Mouse (Mus musculus) hindbrain, embryonic 14.5 days (tissue): ENCODE measurements at regions not wholly inside any gene's neighbourhood (a gene's known extent, or its start where the extent isn't known, plus 50 kb on each side); places are given as distances from the start of the nearest gene placed in this dataset.

Experiments used
- ATAC-seq: fragments of 200-750 bp; cut with Nextera tagmentation; 2 replicates; pipeline ENCODE4 v1.8.0; 2017; ENCODE audit warnings: moderate number of reproducible peaks, mild to moderate bottlenecking, moderate TSS enrichment, moderate library complexity; ENCODE audit not compliant: low FRiP score
- DNase-seq: peaks from one replicate; pipeline ENCODE4 v3.0.0-alpha.2; 2015; ENCODE audit warnings: low spot score
- H3K27ac ChIP-seq: fragments of 300-500 bp; sonication (generic); 2 replicates; pipeline ENCODE4 v1.5.1; 2014; ENCODE audit warnings: mild to moderate bottlenecking, moderate library complexity
- H3K27me3 ChIP-seq: fragments of 300-500 bp; sonication (generic); 2 replicates; pipeline ENCODE4 v1.6.1; 2014; ENCODE audit warnings: mild to moderate bottlenecking, low read length, mixed read lengths; ENCODE audit not compliant: control insufficient read depth, insufficient read depth
- H3K36me3 ChIP-seq: fragments of 300-500 bp; sonication (generic); replicated peaks from 2 replicates; pipeline ENCODE4 v1.6.1; 2014; ENCODE audit not compliant: control insufficient read depth, insufficient read depth
- H3K4me1 ChIP-seq: fragments of 300-500 bp; sonication (generic); replicated peaks from 2 replicates; pipeline ENCODE4 v1.6.1; 2014; ENCODE audit warnings: antibody characterized with exemption, low read length, mixed read lengths; ENCODE audit not compliant: control insufficient read depth, insufficient read depth
- H3K4me2 ChIP-seq: fragments of 300-500 bp; sonication (generic); replicated peaks from 2 replicates; pipeline ENCODE4 v1.6.1; 2014; ENCODE audit warnings: mild to moderate bottlenecking, moderate library complexity
- H3K4me3 ChIP-seq: fragments of 300-500 bp; sonication (generic); replicated peaks from 2 replicates; pipeline ENCODE4 v1.5.1; 2014; ENCODE audit warnings: mild to moderate bottlenecking, low read length
- H3K9ac ChIP-seq: fragments of 300-500 bp; sonication (generic); 2 replicates; pipeline ENCODE4 v1.6.1; 2014
- H3K9me3 ChIP-seq: fragments of 300-500 bp; sonication (generic); 2 replicates; pipeline ENCODE4 v1.6.1; 2016; ENCODE audit warnings: low read length; ENCODE audit not compliant: control insufficient read depth
- WGBS: fragments of 180-500 bp; shearing (Covaris S2); extraction: QIAGEN DNeasy Blood & Tissue Kit; methylation state at CpG from one replicate; pipeline ENCODE4 v1.1.7; 2014; 5-methylcytosine and 5-hydroxymethylcytosine counted together

DNA sequence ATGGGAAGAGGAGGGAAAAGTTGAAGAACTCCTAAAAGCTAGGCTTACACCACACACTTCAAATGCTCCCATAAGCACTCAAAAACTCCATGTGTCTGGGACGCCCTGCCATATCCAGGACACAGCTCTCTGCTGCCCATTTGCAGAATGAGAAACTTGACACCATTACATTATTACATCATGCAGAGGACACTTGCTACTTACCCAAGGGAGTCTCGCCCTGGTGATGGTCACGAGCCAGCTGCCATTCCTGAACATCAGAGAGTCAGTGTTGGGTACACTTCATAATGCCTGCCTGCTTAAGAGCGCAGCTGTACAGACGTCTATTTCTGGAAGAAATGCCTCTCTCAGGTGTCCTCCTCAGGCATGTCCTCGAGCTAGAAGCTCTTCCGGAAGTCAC is 135.3 kb downstream of the Rpl36a-ps1 start:
- Histone ChIP-seq H3K4me1 (no peaks in the 10 kb centered on the region), H3K9ac (no peak overlapping the region), H3K4me2 (no peak overlapping the region), H3K4me3 (no peak overlapping the region), H3K9me3 (no peaks in the 10 kb centered on the region), H3K27ac (no peak overlapping the region), H3K36me3 (no peaks in the 10 kb centered on the region), H3K27me3 (no peaks in the 10 kb centered on the region)
- DNase-seq (no peak), ATAC-seq (no peak)
- 82% methylated on average over 7 of the region's 7 CpGs for WGBS

DNA sequence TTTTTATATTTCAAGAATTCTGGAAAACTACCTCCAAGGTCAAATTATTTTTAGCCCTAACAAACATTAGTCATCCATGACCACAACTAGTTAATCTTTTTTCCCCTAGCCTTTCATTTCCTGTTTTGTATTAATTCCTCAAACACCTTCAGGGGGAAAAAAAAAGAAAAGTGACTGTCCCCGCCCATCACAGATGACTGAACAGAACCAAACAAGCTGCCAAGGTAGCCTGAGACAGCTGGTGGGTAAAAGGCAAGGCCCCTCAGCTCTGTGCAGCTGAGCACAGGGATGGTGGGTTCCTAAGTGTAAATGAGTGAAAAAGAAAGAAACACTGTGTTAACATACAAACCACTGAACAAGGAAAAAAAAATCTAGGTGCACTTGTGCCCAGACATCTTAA is 145.6 kb downstream of the Rpl36a-ps1 start:
- no peaks in the 10 kb centered on the region for H3K4me1 ChIP-seq
- no peak overlapping the region for H3K4me3 ChIP-seq
- H3K27ac ChIP-seq, result no peak overlapping the region
- no peaks in the 10 kb centered on the region for H3K9me3 ChIP-seq
- ATAC-seq, result no peak
- no peaks in the 10 kb centered on the region for H3K27me3 ChIP-seq
- WGBS, result 73% methylated on average over 1 of the region's 1 CpGs
- DNase-seq, result no peak
- H3K36me3 ChIP-seq, result no peaks in the 10 kb centered on the region
- no peak overlapping the region for H3K9ac ChIP-seq
- H3K4me2 ChIP-seq, result no peak overlapping the region

DNA sequence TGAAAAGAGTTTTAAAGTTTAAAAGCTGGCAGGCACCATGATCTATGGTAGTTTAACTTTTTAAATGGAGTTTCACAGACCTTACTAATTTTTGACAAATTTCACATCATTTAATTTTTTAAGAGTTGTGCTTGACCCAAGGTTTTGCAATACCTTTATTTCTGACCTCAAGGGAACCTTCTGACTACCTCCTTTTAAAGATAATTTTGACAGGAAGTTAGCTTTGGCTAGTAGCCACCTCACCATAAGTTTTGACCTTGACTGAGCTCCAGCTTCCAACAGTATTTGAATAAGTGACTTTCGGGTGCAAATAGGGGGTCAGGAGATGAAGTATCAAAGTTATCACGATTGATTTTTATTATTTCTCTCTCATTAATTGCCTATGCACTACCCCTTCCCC is 149.9 kb downstream of the Rpl36a-ps1 start:
- Histone ChIP-seq H3K27ac (no peak overlapping the region), H3K4me1 (no peaks in the 10 kb centered on the region), H3K9ac (no peak overlapping the region), H3K4me3 (no peak overlapping the region), H3K27me3 (no peaks in the 10 kb centered on the region), H3K9me3 (no peaks in the 10 kb centered on the region), H3K4me2 (no peak overlapping the region), H3K36me3 (no peaks in the 10 kb centered on the region)
- DNase-seq (no peak), ATAC-seq (no peak)
- 83% methylated on average over 2 of the region's 2 CpGs for whole genome bisulfite sequencing

DNA sequence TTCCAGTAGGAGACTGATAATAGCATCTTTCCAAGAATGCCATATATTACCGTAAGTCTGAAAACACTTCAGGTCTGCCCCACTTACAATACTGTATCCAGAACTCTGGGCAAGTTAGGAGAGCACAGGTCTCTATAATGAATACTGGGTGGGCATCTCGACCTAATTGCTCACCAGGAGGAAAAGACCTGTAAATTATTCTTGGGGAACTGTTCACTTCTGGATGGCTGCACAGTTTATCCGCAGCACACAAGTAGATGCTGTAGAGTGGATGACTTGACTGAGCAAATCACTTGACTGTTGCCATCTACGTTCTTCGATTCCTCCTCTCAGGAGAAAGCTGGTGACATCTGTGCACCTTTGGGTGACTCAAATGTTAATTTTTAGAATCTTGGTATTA is 159.8 kb downstream of the Rpl36a-ps1 start:
- 76% methylated on average over 5 of the region's 5 CpGs for WGBS

DNA sequence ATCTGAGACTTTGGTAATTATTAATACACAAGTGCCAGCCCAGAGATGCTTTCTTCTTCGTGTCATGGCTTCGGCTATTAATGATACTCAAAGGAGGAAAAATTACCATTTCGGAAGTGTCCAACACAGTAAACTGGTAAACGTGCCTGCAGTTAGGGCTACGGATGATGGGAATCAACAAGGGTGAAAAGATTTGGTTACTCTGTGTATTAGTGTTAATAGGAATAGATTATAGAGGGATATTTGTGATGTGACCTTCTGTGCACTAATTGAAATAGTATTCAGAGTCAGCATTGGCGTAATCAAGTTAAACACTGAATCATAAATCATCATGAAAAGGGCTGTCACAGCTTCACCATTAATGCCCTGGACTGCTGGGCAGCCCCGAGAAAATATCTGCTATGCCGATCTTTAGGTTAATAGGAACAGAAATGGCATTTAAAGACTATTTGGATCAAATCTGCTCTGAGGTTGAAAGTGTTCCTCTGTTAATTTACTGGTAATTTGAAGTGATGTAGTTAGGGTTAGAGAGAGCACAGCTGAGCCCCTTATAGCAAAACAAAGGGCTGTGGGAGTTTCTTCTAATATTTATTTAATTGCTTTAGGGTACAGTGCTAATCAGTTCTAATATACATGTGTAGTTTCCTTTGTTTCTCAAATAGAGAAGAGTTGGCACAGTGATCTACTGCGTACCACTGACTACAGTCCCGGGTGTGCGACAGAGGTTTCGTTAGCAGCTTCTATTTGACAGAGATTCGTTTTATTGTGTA is 160.7 kb downstream of the Rpl36a-ps1 start:
- H3K4me2 ChIP-seq, result peak overlapping the region; percentile 34
- peak; percentile 46 for ATAC-seq

More for the DNA sequence above, 159.8 kb downstream of the Rpl36a-ps1 start:
- Histone ChIP-seq H3K9ac (no peak overlapping the region), H3K4me3 (no peak overlapping the region), H3K27me3 (no peaks in the 10 kb centered on the region), H3K36me3 (no peaks in the 10 kb centered on the region), H3K4me2 (no peak overlapping the region), H3K27ac (no peak overlapping the region), H3K9me3 (no peaks in the 10 kb centered on the region), H3K4me1 (peaks cover 5% of the 10 kb centered on the region)
- DNase-seq (no peak), ATAC-seq (no peak)

DNA sequence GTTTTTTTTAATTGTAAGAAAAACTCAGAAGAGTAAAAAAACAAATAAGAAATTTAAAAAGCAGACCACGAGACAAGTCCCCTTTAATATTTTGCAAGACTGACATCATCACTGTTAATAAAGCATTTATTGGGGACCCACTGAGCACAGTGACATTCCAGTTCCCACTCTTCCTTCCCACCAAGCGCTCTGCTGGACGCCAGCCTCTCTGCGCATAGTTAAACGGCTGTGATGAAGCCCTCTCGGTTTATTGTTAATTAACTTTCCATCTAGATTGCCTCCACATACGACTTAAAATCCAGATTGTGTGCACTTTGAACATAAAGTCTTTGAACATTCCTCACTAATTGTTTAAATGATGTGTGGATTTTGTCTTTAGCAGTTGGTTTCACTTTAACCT is 161.7 kb downstream of the Rpl36a-ps1 start:
- Histone ChIP-seq H3K36me3 (no peaks in the 10 kb centered on the region), H3K4me2 (no peak overlapping the region), H3K9me3 (no peaks in the 10 kb centered on the region), H3K27ac (no peak overlapping the region), H3K9ac (no peak overlapping the region), H3K4me3 (no peak overlapping the region), H3K4me1 (peaks cover 5% of the 10 kb centered on the region), H3K27me3 (no peaks in the 10 kb centered on the region)
- no peak for DNase-seq
- WGBS, result 22% methylated on average over 7 of the region's 7 CpGs
- ATAC-seq, result no peak

More for the DNA sequence above, 160.7 kb downstream of the Rpl36a-ps1 start:
- Histone ChIP-seq H3K9me3 (no peaks in the 10 kb centered on the region), H3K27me3 (no peaks in the 10 kb centered on the region), H3K36me3 (no peaks in the 10 kb centered on the region), H3K27ac (0 out of 2 replicates have a peak overlapping the region, but pooled peaks have one; percentile 20), H3K9ac (peak overlapping the region; percentile 13; the same call in 1 of the 2 replicates), H3K4me3 (no peak overlapping the region), H3K4me1 (peaks cover 5% of the 10 kb centered on the region)
- 32% methylated on average over 13 of the region's 13 CpGs for WGBS
- peak; percentile 57 for DNase-seq

DNA sequence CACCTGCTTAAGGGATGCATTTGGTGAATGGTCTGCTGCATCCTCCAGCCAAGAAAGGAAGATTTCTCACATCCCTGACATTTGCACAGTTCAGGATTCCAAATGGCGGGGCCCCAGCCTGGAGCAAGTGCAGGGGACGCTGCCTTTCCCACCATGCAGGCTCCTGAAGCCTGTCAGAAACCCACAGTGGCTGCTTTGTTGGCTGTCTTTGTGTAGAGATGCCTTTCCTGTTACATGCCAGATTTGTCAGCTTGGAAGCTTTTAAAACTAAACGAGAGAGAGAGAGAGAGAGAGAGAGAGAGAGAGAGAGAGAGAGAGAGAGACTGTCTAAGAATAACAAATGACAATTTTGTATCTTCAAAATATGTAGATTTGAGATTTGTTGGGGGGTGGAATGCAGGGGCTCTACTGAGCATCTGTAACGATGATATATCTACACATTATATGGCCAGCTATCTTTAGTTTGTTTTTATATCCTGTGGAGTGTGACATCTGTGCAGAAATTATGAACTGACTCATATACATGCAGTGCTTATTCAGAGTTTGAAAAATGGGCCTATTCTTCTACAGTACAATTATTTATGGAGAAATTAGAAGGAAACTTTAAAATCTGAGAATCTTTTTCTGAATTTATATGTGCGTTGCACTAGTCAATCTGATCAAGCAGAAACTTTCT is 164.0 kb downstream of the Rpl36a-ps1 start:
- DNase-seq, result no peak
- Histone ChIP-seq H3K27me3 (no peaks in the 10 kb centered on the region), H3K4me1 (peaks cover 5% of the 10 kb centered on the region), H3K4me2 (no peak overlapping the region), H3K27ac (no peak overlapping the region), H3K4me3 (no peak overlapping the region), H3K9me3 (no peaks in the 10 kb centered on the region), H3K9ac (no peak overlapping the region), H3K36me3 (no peaks in the 10 kb centered on the region)
- ATAC-seq, result no peak
- WGBS, result 43% methylated on average over 5 of the region's 5 CpGs

DNA sequence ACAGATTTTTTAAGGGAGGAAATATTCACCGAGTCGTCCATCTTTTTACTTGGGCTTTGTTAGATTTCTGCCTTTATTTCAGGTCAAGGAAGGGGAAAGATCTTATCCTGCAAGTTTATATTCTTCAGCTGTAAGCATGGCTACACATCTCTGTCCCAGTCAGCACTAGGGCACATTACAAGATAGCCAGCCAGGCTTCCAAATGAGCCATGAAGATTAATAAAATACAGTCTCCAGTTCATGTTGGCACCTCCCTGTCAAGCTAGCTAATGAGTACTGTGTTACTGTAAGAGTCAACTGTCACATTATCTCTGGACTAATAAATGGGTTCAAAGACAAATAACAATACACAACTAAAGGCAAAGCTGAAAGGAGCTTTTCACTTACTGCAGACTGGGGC is 166.6 kb downstream of the Rpl36a-ps1 start:
- Histone ChIP-seq H3K27ac (no peak overlapping the region), H3K4me2 (no peak overlapping the region), H3K9me3 (no peaks in the 10 kb centered on the region), H3K27me3 (no peaks in the 10 kb centered on the region), H3K36me3 (no peaks in the 10 kb centered on the region), H3K4me1 (no peaks in the 10 kb centered on the region), H3K4me3 (no peak overlapping the region), H3K9ac (no peak overlapping the region)
- DNase-seq (no peak), ATAC-seq (no peak)
- 79% methylated on average over 2 of the region's 2 CpGs for WGBS

DNA sequence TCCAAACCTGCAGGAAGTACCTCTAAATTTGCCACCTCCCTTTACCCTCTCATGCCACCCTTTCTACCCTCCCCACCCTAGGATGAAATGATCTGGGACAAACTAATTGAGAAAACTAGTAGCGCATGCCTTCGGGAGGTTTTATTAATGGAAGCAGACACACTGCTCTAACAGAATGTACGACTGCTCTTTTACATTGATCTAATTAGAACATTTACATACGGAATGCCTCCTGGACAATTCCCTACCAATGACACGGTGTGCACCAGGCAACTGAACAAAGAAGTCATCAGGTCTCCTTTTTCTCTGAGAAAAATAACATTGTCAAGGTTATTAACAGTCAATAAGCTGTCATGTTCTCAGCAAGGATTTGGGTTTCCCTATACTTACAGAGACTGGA is 180.5 kb downstream of the Rpl36a-ps1 start:
- no peak for DNase-seq
- Histone ChIP-seq H3K36me3 (no peaks in the 10 kb centered on the region), H3K4me1 (no peaks in the 10 kb centered on the region; the same call in 1 of the 2 replicates), H3K9me3 (no peaks in the 10 kb centered on the region), H3K4me2 (no peak overlapping the region), H3K27me3 (no peaks in the 10 kb centered on the region), H3K9ac (no peak overlapping the region), H3K4me3 (no peak overlapping the region), H3K27ac (no peak overlapping the region)
- no peak for ATAC-seq
- WGBS, result 44% methylated on average over 5 of the region's 5 CpGs
